Mouse (Mus musculus) cerebellum, postnatal 4 days (tissue): ENCODE measurements around the gene Tbxas1.
A peak's percentile ranks its signal among the peaks of the same experiment; 100 is the strongest.

Source experiments
- DNase-seq, 2 experiments: peaks; one replicate each; pipeline ENCODE4 v3.0.0; 2022; ENCODE audit warnings: low spot score in 2 of 2, mixed read lengths in 1 of 2

Tbxas1 gene

GRCm38 (mm10) chr6:38875258-38876070 lies at the start of gene Tbxas1:
Tbxas1 (plus strand) TSS chr6:38875404.
- DNase-seq: peak; percentile 26 to 55

GRCm38 (mm10) chr6:38825886-38826285 lies 49.3 kb upstream of the Tbxas1 start:
- DNase-seq: no peak

- no peak for DNase-seq
Measured at GRCm38 (mm10) chr6:38826857-38827256, 48.3 kb upstream of the Tbxas1 start.

GRCm38 (mm10) chr6:38827435-38827834 lies 47.8 kb upstream of the Tbxas1 start:
- no peak for DNase-seq

GRCm38 (mm10) chr6:38828211-38828610 lies 47.0 kb upstream of the Tbxas1 start:
- DNase-seq: no peak

- no peak for DNase-seq
Measured at GRCm38 (mm10) chr6:38829452-38829851, 45.8 kb upstream of the Tbxas1 start.

- no peak for DNase-seq
Measured at GRCm38 (mm10) chr6:38833721-38834120, 41.5 kb upstream of the Tbxas1 start.

GRCm38 (mm10) chr6:38834727-38835126 lies 40.5 kb upstream of the Tbxas1 start:
- no peak for DNase-seq

- no peak for DNase-seq
Measured at GRCm38 (mm10) chr6:38835217-38835616, 40.0 kb upstream of the Tbxas1 start.

- DNase-seq: no peak
Measured at GRCm38 (mm10) chr6:38838061-38838460, 37.1 kb upstream of the Tbxas1 start.

- DNase-seq: no peak
Measured at GRCm38 (mm10) chr6:38839891-38840290, 35.3 kb upstream of the Tbxas1 start.

- DNase-seq: peak; percentile 26 to 65
Measured at GRCm38 (mm10) chr6:38840380-38840779, 34.8 kb upstream of the Tbxas1 start.

- DNase-seq: no peak
Measured at GRCm38 (mm10) chr6:38840780-38841179, 34.4 kb upstream of the Tbxas1 start.

GRCm38 (mm10) chr6:38841551-38841950 lies 33.7 kb upstream of the Tbxas1 start:
- DNase-seq: no peak

GRCm38 (mm10) chr6:38845117-38845516 lies 30.1 kb upstream of the Tbxas1 start:
- no peak for DNase-seq

GRCm38 (mm10) chr6:38845876-38846275 lies 29.3 kb upstream of the Tbxas1 start:
- DNase-seq: no peak

- no peak for DNase-seq
Measured at GRCm38 (mm10) chr6:38846330-38847195, 28.6 kb upstream of the Tbxas1 start.

- DNase-seq: no peak
Measured at GRCm38 (mm10) chr6:38847447-38847846, 27.8 kb upstream of the Tbxas1 start.

- DNase-seq: no peak
Measured at GRCm38 (mm10) chr6:38847958-38848910, 27.0 kb upstream of the Tbxas1 start.

- no peak for DNase-seq
Measured at GRCm38 (mm10) chr6:38850715-38851259, 24.4 kb upstream of the Tbxas1 start.

GRCm38 (mm10) chr6:38851740-38852139 lies 23.5 kb upstream of the Tbxas1 start:
- DNase-seq: no peak
